Mouse (Mus musculus) gastrocnemius, adult 18-20 months (tissue): ENCODE measurements around the gene Macrod2. TPM values are rescaled to one million over a fixed set of nuclear protein-coding genes. Genes with fewer than 3 reads are reported as not detected.
"Not testable (repeated sequence)": the region's sequence is repeated elsewhere in the genome, so short reads cannot be mapped to it uniquely, and the experiment has no call there.

ENCODE experiments used
- DNase-seq: peaks from one replicate; pipeline ENCODE4 v3.0.0; 2021; ENCODE audit warnings: low spot score
- total RNA-seq, 2 experiments: library from RNA; stranded (reverse); gene quantifications; 2 replicates each; pipeline ENCODE4 v1.2.3; 2021

Gene Macrod2
- total RNA-seq, 2 experiments from 2014 or later, result 16.6 to 19.0 TPM

DNA sequence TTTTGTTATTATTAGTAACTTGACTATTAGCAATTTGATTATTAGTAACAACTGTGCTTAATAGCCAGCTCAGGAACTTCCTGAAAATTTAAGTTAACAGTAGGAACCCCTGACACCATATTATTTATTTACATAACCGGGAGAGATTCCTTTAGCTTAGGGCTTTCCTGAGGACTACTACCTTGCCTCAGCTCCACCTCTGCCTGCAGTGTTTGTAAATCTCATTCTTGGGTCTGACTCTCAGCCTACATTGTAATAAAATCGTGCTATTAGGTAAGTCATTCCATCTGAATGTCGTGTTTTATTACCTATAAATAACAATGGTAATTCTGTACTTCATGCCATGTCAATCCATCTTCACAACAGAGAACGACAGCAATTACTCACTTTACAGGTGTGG is 297.4 kb downstream of the Macrod2 start:
- no peak for DNase-seq

DNA sequence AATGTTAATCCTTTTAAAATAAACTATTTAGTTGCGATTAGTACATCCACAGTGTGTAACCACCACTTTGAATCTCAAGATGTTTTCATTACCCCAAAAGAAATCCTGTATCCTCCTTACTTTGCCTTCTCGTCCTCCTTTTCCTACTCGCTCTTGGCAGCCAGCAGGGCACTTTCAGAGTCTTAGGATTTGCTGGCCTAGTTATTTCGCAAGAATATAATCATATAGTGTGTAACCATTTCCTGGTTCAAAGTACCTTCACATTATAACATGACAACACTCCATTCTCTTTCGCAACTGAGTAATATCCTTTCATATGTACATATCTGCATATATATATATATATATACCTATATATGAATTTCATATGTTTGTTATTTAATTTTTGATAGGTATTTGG is 298.7 kb downstream of the Macrod2 start:
- no peak for DNase-seq

DNA sequence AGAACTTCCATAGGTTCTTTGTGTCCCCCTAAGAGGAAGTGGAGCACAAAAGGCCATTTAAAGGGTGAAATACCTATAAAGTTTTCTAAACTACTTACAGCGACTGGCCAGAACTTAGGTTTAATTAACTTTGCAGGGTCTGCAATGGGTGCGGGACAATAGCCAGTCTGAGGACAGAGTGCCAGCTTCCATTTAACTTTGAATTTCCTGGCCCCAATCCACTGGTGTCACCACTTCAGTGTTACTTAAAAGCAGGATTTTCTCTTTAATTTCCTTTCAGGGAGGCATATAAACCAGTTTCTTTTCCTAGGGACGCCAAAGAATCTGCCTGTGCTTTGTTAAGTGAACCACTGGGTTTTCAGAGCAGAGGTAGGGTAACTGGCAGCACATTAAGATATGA is 303.5 kb downstream of the Macrod2 start:
- DNase-seq, result no peak

DNA sequence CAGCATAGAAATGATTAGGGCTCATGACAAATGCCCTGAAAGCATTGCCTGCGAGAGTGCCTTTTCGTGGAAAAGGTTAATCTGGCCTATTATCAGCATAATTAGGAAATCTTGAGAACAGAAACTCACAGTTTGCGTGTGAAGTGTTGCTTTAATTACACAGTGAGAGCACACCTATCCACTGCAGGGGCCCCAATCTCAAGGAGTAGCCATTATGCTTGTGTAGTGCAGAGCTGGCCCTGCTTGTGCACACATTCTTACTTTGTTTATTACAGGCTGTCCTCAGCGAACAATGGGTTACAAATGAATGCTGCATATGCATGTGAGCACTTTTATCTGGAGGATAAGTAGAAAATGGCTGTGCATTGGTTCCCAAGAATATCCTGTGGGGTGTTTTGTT is 308.3 kb downstream of the Macrod2 start:
- no peak for DNase-seq

DNA sequence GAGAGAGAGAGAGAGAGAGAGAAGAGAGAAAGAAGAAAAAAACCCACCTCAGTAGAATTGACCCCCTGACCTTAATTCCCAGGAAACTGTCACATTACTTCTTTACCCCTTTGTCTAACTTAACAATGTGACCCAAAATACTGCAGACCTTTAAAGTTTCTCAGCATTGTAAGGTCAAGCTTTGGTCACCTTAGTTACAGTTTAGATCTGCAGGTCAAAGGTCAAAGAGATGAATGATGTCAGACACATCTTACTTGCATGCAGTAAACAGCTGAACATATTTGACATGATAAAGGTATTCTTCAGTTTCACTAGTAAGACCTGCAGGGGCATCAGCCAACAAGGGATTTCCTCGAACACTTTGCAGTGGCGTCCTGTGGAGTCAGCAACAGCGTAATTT is 309.0 kb downstream of the Macrod2 start:
- no peak for DNase-seq

DNA sequence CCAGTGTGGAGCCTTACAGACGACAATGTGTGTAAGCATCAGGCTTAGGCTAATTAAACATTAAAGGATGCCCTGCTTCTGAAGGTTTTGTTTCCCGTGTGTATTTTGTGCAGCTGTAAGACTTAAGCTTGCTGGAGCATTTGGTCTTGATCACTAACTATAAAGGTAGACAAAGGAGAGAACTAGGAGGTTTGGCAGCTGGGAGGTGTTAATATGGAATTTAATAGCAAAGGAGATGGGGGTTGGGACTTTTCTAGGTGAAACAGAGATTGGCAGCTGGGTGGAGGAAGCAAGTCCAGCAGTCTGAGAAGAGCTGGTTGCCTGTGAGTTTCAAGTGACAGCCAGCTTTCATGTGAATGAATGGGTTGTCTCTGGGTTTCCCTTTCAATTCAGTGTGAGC is 310.2 kb downstream of the Macrod2 start:
- no peak for DNase-seq

DNA sequence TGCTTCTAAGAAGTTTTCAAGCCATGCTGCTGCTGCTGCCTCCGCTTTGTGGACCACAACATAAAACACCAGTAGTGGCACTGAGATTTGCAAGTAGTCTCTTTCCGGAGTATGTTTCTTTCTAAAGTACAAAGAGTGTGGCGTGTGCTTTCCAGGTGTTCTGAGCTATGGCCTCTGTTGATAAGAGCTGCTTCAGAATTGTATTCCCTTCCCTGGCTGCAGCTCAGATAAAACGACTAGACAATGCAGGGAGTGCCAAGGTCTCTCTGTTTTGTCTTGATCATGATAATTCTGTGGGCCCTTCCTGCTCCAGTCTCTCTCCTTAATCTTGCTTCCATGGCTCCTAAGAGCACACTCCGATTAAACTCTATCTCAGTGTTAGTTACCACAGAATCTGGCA is 312.4 kb downstream of the Macrod2 start:
- DNase-seq, result no peak

DNA sequence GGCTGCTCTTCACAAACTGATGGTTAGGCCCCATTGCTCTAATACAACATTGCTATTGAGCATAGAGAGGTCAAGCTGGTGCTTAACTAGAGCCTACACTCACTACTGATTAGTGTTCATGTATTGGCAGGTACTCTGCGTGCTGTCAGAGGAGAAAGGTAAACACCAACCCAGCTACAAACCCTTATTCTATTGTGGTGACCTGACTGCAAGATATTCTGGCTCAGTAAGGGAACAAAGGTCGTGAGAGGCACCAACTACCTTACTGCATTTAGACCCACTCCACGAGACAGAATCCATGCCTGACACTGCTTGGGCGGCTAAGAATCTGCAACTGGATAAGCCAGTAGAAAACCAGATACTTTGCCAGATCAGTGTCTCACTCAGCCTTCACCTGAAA is 320.7 kb downstream of the Macrod2 start:
- DNase-seq, result no peak

DNA sequence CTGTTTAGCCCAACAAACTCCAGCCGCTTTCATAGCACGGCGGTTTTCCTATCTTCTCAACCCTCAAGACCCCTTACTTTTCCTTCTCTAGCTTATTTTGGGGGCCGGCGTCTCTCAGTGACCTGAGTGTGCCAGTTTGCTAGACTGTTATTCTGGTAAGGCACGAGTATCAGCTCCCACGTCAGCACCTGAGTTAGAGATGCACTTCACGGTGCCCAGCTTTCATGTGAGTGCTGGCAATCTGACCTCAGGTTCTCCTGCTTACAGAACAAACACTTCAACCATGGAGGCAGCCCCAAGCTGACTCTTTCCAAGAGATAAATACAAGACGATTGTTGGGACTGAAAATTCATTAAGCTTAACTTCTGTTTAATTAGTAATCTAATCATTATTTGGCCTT is 322.3 kb downstream of the Macrod2 start:
- no peak for DNase-seq

DNA sequence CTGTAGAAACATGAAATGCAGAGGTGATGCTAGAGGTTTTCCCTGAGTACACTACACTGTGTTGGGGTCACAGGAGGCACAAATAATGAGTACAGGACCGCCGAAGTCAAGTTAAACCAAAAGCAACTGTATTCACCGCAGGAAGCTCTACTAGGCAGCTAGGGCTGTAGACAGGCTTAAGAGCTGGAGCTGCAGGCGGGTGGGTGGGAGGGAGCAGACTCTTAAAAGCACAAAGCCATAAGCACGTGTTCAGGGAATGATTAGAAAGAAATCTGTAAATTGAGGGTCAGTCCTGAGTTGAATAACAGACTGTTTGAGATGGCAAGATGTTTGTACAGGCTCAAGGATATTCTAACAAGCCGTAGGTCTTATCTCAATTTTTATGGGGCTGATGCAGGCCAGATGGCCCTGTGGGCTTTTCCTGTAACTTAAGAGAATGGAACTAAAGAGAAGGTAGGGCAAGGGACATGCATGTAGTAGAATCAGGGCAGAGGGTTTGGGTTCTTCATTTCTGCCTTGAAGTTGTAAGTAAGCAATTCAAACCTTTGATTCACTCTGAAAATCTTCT is 337.6 kb downstream of the Macrod2 start:
- no peak for DNase-seq

DNA sequence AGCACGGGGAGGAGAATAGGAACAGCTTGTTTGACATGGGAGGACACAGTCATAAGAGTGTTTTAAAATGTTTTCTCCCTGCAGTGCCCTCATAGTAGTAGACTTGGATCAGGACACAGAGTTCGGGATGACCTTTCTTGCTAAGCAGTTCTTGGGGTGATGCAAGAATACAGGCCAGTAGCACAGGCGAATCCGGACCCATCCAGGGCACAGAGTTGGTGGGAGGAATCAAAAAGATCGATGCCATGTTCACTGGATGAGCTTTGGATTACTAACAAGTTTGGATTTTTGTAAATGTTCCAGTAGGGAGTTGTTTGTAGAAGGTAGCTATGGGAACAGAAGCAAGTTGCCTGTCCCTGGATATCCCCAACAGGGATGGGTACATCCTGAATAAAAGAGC is 345.4 kb downstream of the Macrod2 start:
- DNase-seq, result no peak

DNA sequence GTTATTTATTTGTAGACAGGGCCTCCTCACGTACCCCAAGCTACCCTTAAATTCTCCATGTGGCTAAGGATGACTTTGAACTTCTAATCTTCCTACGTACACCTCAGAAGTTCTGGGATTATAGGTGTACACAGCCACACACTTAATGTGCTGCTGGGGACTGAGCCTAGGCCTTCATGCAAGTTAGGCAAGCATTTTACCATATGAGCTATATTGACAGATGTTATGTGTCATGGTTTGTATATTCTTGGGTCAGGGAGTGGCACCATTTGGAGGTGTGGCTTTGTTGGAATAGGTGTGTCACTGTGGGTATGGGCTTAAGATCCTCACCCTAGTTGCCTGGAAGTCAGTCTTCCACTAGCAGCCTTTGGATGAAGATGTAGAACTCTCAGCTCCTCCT is 347.8 kb downstream of the Macrod2 start:
- not testable (repeated sequence) for DNase-seq

DNA sequence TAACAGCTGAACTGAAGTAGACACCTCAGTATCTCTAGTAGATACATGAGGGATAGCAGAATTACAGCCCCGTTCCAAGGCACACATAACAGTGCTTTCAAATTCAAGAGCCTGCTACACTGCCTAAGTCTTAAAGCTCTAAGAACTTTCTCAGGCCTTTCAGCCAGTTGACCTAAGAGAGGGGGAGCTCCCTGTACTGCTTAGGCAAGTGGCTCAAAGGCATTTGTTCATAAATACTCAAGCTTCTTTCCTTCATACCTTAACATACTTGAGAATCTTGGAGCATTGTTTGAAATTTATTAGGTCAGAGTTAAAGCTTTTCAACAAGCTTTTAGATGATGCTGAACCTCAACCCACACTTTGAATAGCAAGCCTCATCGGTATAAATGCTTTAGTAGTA is 363.8 kb downstream of the Macrod2 start:
- DNase-seq, result no peak

DNA sequence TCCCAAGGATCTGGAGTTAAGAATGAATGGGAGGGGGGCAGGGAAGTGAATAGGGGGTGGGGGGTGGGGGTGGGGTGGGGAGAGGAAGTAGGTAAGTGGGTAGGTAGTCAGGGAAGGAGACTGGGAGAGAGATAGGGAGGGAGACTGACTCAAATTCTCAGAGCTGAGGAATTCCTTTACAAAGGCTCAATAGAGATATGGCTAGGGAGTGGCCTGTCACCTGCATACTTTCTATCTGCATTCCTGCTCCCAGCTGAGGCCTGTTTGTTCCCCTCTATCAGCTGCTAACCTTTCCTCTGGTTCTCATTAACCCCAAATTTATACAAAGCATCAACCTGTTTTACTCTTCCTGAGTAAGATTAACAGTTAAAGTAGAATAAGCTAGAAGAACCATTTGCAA is 364.6 kb downstream of the Macrod2 start:
- DNase-seq, result no peak

DNA sequence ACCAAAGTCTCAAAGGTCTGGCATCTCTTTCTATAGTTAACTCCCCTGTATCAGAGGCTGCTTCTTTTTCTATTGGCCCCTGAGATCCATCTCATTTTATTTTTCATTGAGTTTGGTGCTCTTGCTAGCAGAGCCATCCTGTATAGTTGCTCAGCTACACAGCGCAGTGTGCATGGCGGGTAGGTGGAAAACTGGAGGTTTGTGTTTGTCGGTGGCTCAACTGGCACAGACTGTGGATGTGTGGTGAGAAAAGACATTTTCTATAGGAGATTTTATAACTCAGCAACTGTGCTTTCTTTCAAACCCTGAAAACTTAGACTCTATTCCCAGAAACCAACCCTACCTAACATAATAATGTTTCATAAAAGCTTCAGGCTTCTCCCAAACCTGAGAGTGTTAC is 365.0 kb downstream of the Macrod2 start:
- no peak for DNase-seq

DNA sequence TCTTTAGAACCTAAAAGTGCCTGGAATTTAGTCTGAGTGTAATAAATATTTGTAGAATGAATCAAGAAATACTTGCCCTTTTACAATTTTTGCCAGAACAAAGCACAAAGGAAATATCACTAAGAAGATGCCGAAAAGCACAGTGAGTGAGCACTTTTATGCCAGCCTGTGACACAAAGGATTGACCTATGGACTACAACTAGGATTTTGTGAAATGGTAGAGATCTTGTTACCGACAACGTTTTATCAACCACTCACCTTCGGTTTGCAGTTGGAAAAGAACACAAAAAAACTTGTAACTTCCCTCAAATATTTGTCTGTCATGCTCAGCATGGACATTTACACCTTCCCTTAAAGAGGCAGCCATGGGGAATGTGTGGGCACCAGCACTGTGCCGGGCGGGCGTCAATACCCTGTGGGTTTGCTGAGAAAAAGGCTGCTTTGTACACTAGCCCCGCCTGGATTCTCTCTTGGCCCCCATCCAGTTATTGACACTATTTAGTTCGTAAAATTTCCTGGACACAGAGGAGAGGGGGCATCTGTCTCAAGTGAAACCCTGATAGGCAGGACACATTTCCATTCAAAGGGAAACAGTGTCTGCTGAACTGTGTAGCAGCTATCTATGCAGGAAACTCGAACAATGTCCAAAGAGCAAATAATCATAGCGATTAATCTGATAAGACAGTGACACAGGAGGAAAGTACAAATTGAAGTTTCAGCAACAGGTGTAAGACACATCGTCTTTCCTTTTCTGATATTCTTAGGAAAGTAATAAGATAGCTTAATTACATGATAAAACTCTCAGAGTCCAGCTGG is 368.2 kb downstream of the Macrod2 start:
- no peak for DNase-seq

DNA sequence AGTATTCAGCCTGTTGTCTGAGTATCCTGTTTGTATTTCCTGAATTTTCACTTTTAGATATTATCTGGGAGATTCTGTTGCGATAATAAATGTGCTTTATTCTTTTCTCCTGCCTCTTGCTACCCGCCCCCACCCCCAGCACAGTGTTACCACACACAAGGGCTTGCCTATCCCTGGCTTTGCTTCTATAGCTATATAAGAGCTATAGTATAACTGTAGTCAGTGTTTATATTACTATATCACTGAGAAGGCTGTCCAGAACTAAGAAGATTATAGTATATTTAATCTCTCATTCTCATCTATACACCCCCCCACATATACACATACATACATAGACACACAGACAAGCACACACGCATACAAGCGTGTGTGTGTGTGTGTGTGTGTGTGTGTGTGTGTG is 374.4 kb downstream of the Macrod2 start:
- no peak for DNase-seq

DNA sequence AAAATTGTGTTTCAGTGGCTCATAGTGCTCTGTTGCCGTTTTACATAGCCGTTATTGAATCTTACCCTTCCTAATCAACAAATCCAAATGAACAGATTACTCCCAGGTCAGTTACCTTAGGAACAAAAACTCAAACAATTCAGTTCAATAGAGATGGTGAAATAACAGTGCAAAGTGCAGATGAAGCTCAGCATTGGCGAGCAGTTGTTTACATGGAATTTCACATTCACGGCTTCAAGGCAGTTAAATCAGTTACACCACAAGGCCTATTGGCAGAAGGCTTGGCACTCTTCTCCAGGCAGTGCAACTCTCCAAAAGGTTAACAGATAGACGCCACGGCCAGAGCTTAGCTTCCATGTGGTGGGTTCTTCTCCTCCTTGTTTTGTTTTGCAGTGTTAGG is 377.7 kb downstream of the Macrod2 start:
- no peak for DNase-seq

DNA sequence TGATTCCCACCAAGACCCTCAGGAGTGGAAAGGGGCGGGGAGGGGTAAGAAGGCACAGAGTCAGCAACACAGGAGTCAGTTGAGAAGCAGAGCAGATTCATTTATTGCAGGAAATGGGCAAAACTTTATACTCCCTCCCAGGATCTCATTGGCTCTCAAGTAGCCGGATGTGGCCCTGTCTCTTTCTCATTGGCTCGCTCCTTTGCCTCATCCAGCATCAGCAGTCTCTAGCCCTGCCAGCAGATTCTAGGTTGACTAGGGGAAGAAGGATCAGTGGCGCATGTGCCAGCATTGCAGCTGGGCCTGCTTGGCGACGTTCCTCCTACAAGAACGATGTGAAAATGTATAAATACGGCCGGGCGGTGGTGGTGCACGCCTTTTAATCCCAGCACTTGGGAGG is 378.3 kb downstream of the Macrod2 start:
- no peak for DNase-seq

DNA sequence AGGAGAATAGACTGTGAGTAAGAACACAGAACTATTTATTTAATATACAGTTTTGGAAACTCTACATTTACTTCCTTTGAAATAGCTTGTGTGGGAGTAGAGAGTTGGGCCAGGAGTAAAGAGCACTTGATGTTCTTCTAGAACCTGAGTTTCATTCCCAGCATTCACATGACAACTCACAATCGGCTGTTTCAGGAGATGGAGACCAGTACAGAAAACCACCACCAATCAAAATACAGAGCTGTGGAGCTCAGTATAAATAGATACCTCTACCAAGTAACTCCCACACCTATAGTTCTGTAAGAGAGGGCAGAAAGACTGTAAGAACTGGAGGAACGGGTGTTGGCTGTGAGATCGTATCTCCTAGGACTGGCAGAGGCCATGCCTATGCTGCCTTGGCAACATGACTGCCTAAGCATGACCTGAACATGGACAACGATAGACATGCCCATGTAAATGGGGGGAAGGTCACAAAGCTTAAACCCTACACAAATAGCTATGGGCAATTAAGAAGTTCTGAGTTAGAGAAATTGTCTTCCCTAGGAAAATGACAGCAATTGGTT is 379.8 kb downstream of the Macrod2 start:
- no peak for DNase-seq

DNA sequence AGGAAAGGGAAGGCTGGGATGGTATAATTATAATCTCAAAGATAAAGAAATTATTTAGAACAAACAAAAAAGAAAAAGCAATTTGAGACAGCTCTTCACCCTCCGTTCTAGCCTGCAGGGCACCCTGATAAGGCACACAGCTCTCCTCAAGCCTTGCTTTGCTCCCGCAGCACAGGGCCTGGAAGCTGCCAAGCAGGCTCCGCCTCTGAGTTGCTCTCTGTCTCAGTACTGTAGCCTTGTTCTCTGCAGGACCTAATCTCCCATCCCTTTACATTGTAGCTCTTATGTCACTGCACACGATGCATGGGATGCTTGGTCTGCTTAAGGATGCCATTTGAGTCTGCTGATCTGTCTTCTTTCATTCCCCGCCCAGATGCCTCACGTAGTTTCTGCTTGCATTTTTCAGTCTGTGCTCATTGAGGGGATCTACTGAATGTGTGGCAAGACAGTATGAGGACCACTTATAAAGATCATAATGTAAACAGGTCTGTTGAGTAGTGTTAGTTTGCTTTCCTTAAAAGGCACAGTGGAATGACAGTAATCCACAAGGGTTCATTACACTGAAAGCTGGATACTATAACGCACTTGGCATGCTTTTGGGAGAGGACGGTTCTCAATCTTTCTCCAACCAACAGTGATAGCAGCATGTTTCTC is 380.5 kb downstream of the Macrod2 start:
- DNase-seq, result no peak

DNA sequence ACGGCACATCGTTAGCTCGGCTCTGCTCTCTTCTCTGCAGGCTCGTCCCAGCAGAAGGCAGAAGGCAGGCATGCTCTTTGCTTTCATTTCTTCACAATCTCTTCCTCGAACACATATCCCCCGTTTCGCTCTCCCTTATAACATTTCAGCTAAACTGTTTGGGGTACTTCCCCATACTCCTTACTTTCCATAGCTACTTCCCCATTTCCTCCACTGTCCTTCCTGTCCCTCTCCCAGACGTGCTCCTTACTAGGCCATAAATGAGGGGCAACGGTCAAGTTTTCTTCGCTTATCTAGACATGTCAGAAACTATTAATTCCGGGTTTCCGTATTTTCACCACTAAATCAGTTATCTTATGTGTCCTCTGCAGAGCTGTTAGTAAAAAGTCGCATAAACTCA is 383.1 kb downstream of the Macrod2 start:
- DNase-seq, result no peak

DNA sequence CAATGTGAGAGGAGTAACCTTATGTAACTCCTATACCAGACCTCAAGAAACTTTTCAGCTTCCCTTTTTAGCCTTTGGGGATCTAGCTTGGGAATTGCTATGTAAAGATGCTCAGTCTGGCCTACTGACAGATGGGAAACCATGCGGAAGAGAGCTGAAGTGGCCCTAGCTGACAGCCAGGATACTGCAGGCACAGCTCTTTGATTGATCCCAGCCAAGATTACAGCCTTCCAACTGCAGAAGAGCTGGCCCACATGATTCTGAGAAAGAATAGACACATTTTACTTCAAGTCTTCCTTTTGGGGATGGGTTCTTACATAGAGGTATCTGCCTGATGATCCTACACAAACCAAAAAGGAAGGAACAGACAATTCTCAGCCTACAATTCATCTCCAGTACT is 387.9 kb downstream of the Macrod2 start:
- DNase-seq, result no peak
